Mouse (Mus musculus): ENCODE measurements around the gene Ano4. TPM values are rescaled to one million over a fixed set of nuclear protein-coding genes. Genes with fewer than 3 reads are reported as not detected.

Gene Ano4
- polyA plus RNA-seq, 1 experiment: not detected

- DNase-seq (ENCODE audit: low read depth in 1 of 2, low spot score in 2 of 2): no peak
- no peaks in the 10 kb centered on the region for H3K4me1 ChIP-seq (ENCODE audit: control insufficient read depth, insufficient read depth, insufficient read length)
- no peak overlapping the region for H3K27ac ChIP-seq (ENCODE audit: insufficient read depth, low read length)
- no peak for TF ChIP-seq CTCF (IDR thresholded peaks at IDR 0.05; ENCODE audit: extremely low read depth, insufficient read depth, insufficient read length, insufficient replicate concordance)
- TF ChIP-seq POLR2A (IDR thresholded peaks at IDR 0.05; ENCODE audit: low read depth, low read length): no peak
- no peak overlapping the region for H3K4me3 ChIP-seq (ENCODE audit: extremely low read depth, insufficient read depth, insufficient read length)
- no peaks in the 10 kb centered on the region for H3K36me3 ChIP-seq (ENCODE audit: control insufficient read depth, insufficient read depth, low read length)
- 41% methylated on average over 7 of the region's 7 CpGs for WGBS
- no peaks in the 10 kb centered on the region for H3K27me3 ChIP-seq (ENCODE audit: control insufficient read depth, insufficient read depth, low read length)
Measured at GRCm38 (mm10) chr10:89224524-89224923, 120.0 kb downstream of the Ano4 start.

DNA sequence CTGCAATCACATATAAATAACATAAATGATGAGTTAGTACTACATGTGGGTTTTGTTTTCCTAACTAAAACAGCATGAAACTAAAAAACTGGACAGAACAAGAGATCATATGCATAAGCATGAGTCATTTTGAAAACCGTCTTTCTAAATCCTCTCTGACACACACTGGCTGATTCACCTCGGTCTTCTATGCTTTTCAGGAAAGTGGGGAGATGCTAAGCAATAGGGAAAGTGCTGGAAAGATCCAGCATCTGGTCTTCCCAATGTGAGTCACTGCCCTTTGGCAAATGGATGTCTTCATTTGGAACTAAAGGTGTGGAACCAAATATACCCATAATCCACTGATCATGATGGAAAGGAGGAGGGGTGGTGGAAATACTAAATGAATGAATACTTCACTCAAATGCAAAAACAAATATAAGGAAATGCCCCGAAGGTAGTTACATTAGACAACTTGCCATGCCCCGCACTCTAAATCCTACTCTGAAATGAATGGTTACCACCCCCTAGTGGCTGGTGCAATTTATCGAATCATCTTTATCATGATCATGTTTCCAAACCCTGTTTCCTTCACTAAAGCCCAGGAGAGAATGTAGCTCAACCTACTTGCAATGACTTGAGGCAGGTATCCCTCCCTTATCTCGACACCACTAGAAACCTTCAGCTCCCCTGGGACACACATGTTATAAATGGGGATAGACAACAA lies 122.1 kb downstream of the Ano4 start:
- Histone ChIP-seq H3K4me1 (ENCODE audit: control insufficient read depth, insufficient read depth, insufficient read length) (no peaks in the 10 kb centered on the region), H3K4me3 (ENCODE audit: extremely low read depth, insufficient read depth, insufficient read length) (no peak overlapping the region), H3K36me3 (ENCODE audit: control insufficient read depth, insufficient read depth, low read length) (no peaks in the 10 kb centered on the region), H3K27ac (ENCODE audit: insufficient read depth, low read length) (no peak overlapping the region), H3K27me3 (ENCODE audit: control insufficient read depth, insufficient read depth, low read length) (no peaks in the 10 kb centered on the region)
- 75% methylated on average over 6 of the region's 6 CpGs for WGBS
- no peak for DNase-seq (ENCODE audit: low read depth in 1 of 2, low spot score in 2 of 2)
- TF ChIP-seq CTCF (IDR thresholded peaks at IDR 0.05; ENCODE audit: extremely low read depth, insufficient read depth, insufficient read length, insufficient replicate concordance): no peak
- TF ChIP-seq POLR2A (IDR thresholded peaks at IDR 0.05; ENCODE audit: low read depth, low read length): no peak

GRCm38 (mm10) chr10:89216078-89216477 lies 128.5 kb downstream of the Ano4 start:
- DNase-seq (ENCODE audit: low read depth in 1 of 2, low spot score in 2 of 2): no peak
- Histone ChIP-seq H3K36me3 (ENCODE audit: control insufficient read depth, insufficient read depth, low read length) (no peaks in the 10 kb centered on the region), H3K27me3 (ENCODE audit: control insufficient read depth, insufficient read depth, low read length) (no peaks in the 10 kb centered on the region), H3K4me1 (ENCODE audit: control insufficient read depth, insufficient read depth, insufficient read length) (no peaks in the 10 kb centered on the region), H3K27ac (ENCODE audit: insufficient read depth, low read length) (no peak overlapping the region), H3K4me3 (ENCODE audit: extremely low read depth, insufficient read depth, insufficient read length) (no peak overlapping the region)
- no peak for TF ChIP-seq POLR2A (IDR thresholded peaks at IDR 0.05; ENCODE audit: low read depth, low read length)
- no peak for TF ChIP-seq CTCF (IDR thresholded peaks at IDR 0.05; ENCODE audit: extremely low read depth, insufficient read depth, insufficient read length, insufficient replicate concordance)
- WGBS: 88% methylated on average over 6 of the region's 6 CpGs

- Histone ChIP-seq H3K4me1 (ENCODE audit: control insufficient read depth, insufficient read depth, insufficient read length) (no peaks in the 10 kb centered on the region), H3K36me3 (ENCODE audit: control insufficient read depth, insufficient read depth, low read length) (no peaks in the 10 kb centered on the region), H3K27ac (ENCODE audit: insufficient read depth, low read length) (no peak overlapping the region), H3K27me3 (ENCODE audit: control insufficient read depth, insufficient read depth, low read length) (no peaks in the 10 kb centered on the region), H3K4me3 (ENCODE audit: extremely low read depth, insufficient read depth, insufficient read length) (no peak overlapping the region)
- 58% methylated on average over 2 of the region's 2 CpGs for WGBS
- no peak for DNase-seq (ENCODE audit: low read depth in 1 of 2, low spot score in 2 of 2)
- TF ChIP-seq POLR2A (IDR thresholded peaks at IDR 0.05; ENCODE audit: low read depth, low read length) (no peak), CTCF (IDR thresholded peaks at IDR 0.05; ENCODE audit: extremely low read depth, insufficient read depth, insufficient read length, insufficient replicate concordance) (no peak)
Measured at GRCm38 (mm10) chr10:89205858-89206257, 138.7 kb downstream of the Ano4 start.

DNA sequence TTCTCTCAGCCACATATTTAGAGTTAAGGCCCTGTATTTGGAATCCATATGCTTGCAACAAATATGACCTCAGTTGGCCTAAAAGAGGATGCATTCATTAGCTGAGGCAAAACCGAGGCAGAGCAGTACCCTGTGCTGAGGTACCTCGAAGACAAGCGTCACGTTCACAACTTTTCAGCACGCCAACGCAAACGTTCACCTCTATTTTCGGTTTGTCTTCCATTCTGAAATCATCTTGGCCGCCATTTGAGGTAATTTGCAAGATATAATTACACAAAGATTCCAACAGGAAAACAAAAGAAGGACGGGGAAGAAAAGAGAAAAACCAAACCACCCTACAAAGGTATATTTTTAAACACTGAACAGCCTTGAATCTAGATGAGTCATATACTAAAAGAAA lies 148.1 kb downstream of the Ano4 start:
- H3K27me3 ChIP-seq (ENCODE audit: control insufficient read depth, insufficient read depth, low read length): no peaks in the 10 kb centered on the region
- WGBS: 87% methylated on average over 10 of the region's 10 CpGs
- H3K36me3 ChIP-seq (ENCODE audit: control insufficient read depth, insufficient read depth, low read length): no peaks in the 10 kb centered on the region
- no peak overlapping the region for H3K27ac ChIP-seq (ENCODE audit: insufficient read depth, low read length)
- TF ChIP-seq POLR2A (IDR thresholded peaks at IDR 0.05; ENCODE audit: low read depth, low read length) (no peak), CTCF (IDR thresholded peaks at IDR 0.05; ENCODE audit: extremely low read depth, insufficient read depth, insufficient read length, insufficient replicate concordance) (no peak)
- H3K4me3 ChIP-seq (ENCODE audit: extremely low read depth, insufficient read depth, insufficient read length): no peak overlapping the region
- H3K4me1 ChIP-seq (ENCODE audit: control insufficient read depth, insufficient read depth, insufficient read length): no peaks in the 10 kb centered on the region
- DNase-seq (ENCODE audit: low read depth in 1 of 2, low spot score in 2 of 2): no peak

- no peak overlapping the region for H3K4me3 ChIP-seq (ENCODE audit: extremely low read depth, insufficient read depth, insufficient read length)
- DNase-seq (ENCODE audit: low read depth in 1 of 2, low spot score in 2 of 2): no peak
- H3K36me3 ChIP-seq (ENCODE audit: control insufficient read depth, insufficient read depth, low read length): no peaks in the 10 kb centered on the region
- no peak overlapping the region for H3K27ac ChIP-seq (ENCODE audit: insufficient read depth, low read length)
- H3K27me3 ChIP-seq (ENCODE audit: control insufficient read depth, insufficient read depth, low read length): no peaks in the 10 kb centered on the region
- no peaks in the 10 kb centered on the region for H3K4me1 ChIP-seq (ENCODE audit: control insufficient read depth, insufficient read depth, insufficient read length)
- TF ChIP-seq POLR2A (IDR thresholded peaks at IDR 0.05; ENCODE audit: low read depth, low read length) (no peak), CTCF (IDR thresholded peaks at IDR 0.05; ENCODE audit: extremely low read depth, insufficient read depth, insufficient read length, insufficient replicate concordance) (no peak)
- WGBS: 81% methylated on average over 3 of the region's 3 CpGs
Measured at GRCm38 (mm10) chr10:89195068-89195467, 149.5 kb downstream of the Ano4 start.

GRCm38 (mm10) chr10:89194440-89194839 lies 150.1 kb downstream of the Ano4 start:
- Histone ChIP-seq H3K27ac (ENCODE audit: insufficient read depth, low read length) (no peak overlapping the region), H3K4me1 (ENCODE audit: control insufficient read depth, insufficient read depth, insufficient read length) (no peaks in the 10 kb centered on the region), H3K4me3 (ENCODE audit: extremely low read depth, insufficient read depth, insufficient read length) (no peak overlapping the region), H3K36me3 (ENCODE audit: control insufficient read depth, insufficient read depth, low read length) (no peaks in the 10 kb centered on the region), H3K27me3 (ENCODE audit: control insufficient read depth, insufficient read depth, low read length) (no peaks in the 10 kb centered on the region)
- DNase-seq (ENCODE audit: low read depth in 1 of 2, low spot score in 2 of 2): no peak
- WGBS: 84% methylated on average over 7 of the region's 7 CpGs
- TF ChIP-seq CTCF (IDR thresholded peaks at IDR 0.05; ENCODE audit: extremely low read depth, insufficient read depth, insufficient read length, insufficient replicate concordance): no peak
- TF ChIP-seq POLR2A (IDR thresholded peaks at IDR 0.05; ENCODE audit: low read depth, low read length): no peak
